Mouse (Mus musculus) T-helper 17 cell (primary cell): ENCODE data around the gene Slc36a3.

Source experiments
- in situ Hi-C, 2 experiments: fragments of 300-600 bp; cut with MboI, MseI; formaldehyde crosslinking; loops; 1 replicate in 1 of 2; 2 replicates in 1 of 2; pipeline ENCODE4 v1.15.1; 2025; ENCODE audit warnings: high pct_unique_total_duplicates in 2 of 2

The Slc36a3 gene

DNA sequence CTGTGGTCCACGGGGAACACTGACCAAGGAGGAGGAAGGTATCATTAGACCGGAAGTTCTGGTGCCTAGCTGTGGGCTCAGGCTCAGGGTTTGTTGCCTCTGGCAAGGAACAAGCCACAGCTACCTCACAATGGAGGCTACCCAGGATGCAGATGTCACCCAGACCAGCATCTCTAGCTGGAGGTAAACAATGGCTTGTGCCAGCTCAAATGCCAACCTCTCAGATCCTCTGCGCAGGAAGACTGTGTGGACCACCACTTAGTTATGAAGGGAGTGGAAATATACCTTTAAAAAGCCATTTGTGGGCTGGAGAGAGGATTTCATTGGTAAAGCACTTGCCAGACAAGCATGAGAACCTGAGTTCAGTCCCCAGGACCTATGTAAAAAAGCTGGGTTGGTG lies at the start of gene Slc36a3:
Gene Slc36a3 (minus strand): TSS at position 101 of the 400 bp plus-strand sequence.
- in situ Hi-C loops, result loop anchor here in 1 of 2 experiments (5.0 kb wide), 1 partner anchor 109 kb away; no protein-coding TSS in a partner anchor

DNA sequence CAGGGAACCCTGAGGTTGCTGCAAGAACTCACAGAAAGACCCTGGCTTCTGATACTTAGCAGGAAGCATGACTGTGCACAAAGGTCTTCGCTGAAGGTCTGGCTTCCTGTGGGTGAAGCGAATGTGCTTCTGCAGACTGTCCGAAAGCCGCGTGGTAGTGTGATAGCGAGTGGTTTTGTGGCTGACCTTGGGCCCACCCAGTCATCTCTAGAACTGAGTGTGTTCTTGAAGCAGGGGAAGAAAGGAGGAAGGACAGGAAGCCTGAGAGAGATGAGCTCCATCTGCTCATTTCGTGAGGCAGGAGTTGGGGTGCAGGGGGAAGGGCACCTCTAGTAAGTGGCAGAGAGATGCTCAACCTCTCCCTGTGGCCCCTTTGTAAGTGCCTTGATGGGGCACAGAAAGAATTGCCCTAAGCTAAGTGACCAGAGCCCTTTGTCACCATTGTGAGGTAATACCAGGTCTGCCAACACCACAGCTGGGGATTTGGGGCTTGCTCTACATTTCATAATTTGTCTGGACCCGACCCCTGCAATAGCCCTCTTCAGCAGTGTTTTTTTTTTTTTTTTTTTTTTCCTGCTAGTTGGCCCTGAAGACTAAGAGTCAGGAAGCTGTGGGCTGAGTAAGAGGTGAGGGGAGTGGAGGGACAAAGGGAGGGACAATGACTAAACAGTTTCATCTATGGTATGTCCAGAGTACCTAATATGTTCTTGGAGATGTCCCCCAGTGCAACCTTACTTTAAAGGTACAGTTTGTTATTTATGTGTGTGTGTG lies 46.4 kb upstream of the Slc36a3 start:
- in situ Hi-C loops, result loop anchor here (10.0 to 25.0 kb wide), 2 partner anchors 187 to 189 kb away; no protein-coding TSS in a partner anchor

DNA sequence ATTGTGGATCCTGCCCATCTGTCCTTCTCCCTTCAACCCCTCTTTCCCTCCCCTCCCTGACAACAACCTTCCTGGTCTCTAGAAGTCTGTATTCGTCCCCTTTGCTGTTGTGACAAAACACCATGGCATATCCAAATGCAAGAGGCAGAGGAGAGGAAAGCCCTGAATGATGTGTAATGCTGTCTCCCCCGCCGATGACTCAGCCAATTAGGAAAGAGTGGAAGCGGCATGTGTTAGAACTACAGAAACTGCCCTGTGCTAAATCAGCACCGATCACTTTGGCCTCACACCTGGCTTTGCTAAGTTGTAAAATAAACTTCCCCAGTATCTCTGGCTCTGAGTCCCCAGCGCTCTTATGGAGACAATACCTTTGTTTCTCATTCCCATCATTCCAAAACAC lies 45.6 kb upstream of the Slc36a3 start:
- in situ Hi-C loops, result loop anchor here (10.0 to 25.0 kb wide), 2 partner anchors 188 to 190 kb away; no protein-coding TSS in a partner anchor

DNA sequence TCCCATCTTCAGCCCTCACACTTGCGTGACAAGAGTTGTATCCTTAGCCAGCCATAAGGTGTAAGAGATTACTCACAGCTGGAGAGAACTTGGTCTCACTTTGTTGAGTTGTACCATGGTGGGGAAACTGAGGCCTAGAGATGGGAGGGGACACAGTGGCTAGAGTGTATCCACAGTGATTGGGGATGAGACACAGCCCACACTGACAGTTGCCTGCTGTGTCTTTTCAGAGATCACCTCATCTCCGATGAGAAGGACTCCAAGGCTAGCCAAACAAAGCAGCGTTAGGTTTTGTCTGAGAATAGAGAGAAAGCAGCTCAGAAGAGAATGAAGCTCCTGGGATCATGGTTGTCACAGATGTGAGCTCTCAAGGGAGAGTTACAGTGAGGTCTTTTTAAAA lies 38.7 kb upstream of the Slc36a3 start:
- in situ Hi-C loops, result loop anchor here (10.0 to 25.0 kb wide), 2 partner anchors 195 to 197 kb away; no protein-coding TSS in a partner anchor

DNA sequence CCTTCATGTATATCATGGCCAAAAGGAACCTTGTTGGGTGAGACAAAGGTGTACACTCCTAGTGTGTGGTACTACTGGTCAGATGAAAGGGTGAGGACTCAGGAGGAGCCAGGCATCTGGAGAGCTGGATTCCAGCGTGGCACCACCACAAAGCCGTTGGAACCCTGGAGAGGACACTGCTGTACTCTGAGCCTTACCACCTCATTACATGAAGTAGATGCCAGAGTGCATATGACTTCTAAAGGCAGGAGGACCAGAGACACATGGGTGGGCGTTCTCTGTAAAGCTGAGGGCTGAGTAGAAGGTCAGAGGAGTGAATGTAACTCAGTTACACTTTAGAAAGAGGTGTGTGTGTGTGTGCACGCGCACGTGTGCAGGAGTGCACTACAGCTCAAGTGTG lies 36.3 kb upstream of the Slc36a3 start:
- in situ Hi-C loops, result loop anchor here in 1 of 2 experiments (25.0 kb wide), 1 partner anchor 200 kb away; no protein-coding TSS in a partner anchor

DNA sequence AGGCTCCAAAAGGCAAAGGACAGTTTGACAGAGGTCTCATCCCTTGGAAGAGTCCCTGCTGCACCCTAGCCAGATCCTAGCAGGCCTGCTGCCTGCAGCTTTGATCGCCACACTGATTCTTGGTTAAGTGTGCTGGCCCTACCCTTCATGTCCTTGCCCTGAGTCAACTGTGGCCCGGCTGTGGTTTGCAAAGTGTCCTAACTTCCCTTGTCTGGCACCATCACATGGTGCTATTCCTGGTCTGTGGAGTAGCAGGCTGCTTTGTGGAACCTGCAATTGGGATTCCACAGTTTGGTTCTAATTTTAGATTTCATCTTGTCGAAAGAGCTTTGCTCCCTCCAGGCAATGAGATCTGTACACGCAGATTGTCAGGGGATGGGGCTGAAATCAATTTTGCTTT lies 35.8 kb upstream of the Slc36a3 start:
- in situ Hi-C loops, result loop anchor here in 1 of 2 experiments (25.0 kb wide), 1 partner anchor 200 kb away; no protein-coding TSS in a partner anchor

DNA sequence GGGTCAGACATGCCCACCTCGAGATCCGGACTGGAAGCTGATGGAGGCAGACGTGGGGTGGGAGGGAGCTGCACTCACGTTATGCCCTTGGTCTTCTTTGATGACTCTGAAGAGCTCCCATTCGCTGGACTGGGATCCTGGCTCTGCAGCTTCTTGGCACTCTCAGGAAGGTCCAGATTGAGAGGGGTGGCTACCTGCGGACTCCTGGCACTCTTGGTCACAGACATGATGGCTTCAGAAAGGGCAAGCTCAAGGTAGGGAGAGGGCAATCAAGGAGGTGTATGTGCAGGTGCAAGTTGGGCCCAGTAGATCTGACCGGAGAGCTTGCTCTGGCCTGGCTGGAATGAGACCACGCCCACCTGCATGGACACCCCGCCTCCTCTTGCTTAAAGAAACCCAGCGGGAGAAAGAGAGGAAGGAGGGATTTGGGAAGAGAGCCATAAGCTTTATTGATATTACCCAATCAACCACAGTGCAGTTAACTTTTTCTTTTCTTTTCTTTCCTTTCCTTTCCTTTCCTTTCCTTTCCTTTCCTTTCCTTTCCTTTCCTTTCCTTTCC lies 33.3 kb upstream of the Slc36a3 start, which contains the start of gene Slc36a2:
Gene Slc36a2 (minus strand): TSS at position 345 of the 559 bp plus-strand sequence.
- in situ Hi-C loops, result loop anchor here in 1 of 2 experiments (25.0 kb wide), 1 partner anchor 202 kb away; no protein-coding TSS in a partner anchor

DNA sequence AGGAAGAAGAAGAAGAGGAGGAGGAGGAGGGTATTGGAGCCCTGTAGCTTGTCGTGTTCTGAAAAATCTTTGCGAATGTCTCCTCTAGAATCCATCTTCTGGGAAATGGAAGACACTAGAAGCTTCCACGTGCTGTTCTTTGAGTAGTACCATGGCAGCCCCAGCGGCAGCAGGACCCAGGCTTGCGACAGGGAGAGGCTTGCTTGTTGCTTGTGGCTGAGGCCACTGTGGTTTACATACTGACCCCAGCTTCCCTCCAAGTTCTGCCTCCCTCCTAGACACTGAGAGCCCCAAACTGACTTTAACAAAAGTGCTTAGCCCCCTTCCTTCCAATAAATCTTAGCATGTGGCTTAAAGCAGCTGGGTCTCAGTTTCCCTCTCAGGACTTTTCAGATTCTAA lies 32.7 kb upstream of the Slc36a3 start:
- in situ Hi-C loops, result loop anchor here in 1 of 2 experiments (25.0 kb wide), 1 partner anchor 203 kb away; no protein-coding TSS in a partner anchor

DNA sequence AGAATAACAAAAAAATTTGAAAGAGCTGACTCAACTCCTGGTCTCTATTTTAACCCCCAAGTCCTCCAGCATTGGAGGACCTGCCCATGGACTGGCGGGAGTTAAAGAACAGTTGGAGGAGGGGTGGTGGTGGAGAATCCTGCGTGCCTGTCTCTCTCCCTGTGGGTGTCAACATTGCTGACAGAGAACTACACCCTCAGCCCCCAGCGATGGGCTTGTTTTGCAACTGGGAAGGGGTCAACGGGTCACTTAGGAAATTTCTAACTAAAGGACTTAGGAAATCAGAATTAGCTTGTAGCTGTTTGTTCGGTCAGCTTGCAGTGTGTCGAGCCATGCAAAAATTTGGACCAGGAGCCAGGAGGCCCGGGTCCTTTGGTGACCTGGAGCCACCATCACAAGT lies 31.6 kb upstream of the Slc36a3 start:
- in situ Hi-C loops, result loop anchor here in 1 of 2 experiments (25.0 kb wide), 1 partner anchor 204 kb away; no protein-coding TSS in a partner anchor

DNA sequence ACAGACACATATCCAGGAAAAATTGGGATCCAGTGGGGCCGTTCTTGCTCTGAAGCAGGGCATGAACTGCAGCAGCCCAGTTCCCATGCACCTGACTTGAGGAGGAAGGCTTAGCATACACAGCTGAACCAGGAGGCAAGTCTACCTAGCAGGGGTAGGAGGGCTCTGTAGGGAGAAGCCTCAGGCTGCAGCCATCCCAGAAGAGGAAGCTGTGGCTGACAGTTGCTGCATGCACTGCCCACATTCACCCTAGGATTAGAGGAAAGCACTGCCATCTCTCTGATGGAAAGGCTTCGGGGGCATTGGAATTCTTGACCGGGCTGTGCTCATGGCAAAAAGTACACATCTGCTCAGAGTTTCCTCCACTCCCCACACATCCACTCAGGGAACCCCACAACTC lies 28.3 kb upstream of the Slc36a3 start:
- in situ Hi-C loops, result loop anchor here in 1 of 2 experiments (25.0 kb wide), 1 partner anchor 207 kb away; no protein-coding TSS in a partner anchor

DNA sequence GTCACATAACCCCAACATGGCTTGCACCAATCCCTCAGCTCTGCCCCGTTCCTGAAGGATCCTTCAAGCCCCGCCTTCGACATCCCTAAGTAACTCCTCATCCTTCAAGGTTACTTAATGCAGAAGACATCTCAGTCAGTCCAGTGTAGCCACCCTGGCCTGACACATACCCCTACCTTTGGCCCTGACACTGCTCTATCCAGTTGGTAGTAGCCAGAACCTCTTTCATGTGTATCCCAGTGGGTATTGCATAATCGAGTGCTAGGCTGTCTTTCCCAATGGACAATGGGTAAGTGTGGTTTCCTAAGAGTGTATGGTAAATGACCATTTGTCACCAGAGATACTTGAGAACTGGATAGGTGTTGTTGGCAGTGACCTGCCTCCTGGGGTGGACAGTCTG lies 27.3 kb upstream of the Slc36a3 start:
- in situ Hi-C loops, result loop anchor here in 1 of 2 experiments (25.0 kb wide), 1 partner anchor 208 kb away; no protein-coding TSS in a partner anchor

DNA sequence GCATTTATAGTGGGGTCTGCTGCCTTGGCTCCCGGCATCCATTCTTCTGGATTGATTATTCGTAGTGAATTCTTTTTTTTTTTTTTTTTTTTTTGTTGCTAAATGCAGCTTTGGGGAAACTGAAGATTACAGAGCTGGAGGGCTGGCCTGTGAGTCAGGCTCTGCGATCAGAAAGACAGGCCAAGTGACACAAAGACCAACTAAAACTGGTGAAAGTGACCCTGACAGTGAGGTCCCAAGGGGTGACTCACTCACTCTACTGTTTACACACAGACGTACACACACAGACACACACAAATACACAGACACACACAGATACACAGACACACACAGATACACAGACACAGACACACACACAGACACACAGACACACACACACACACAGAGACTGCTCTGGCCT lies 19.0 kb upstream of the Slc36a3 start:
- in situ Hi-C loops, result no loop called here

DNA sequence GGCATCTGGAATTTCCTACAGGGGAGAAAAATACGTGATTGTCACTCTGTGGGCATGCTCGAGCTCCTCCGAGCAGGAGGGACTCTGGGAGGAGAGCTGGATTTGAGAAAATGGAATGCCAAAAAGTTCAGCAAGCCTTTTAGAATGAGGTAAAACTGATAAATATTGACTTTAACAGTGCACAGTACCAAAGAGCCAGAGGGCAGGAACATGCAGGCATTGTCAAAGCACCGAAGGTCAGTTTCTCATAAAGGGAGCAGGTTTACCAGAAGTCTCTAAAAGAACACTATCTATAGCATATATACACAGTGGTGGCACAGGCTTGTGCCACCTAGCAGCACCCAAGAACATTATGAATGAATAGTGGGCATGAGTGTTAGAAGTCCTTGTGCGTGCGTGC lies 17.4 kb upstream of the Slc36a3 start:
- in situ Hi-C loops, result no loop called here

DNA sequence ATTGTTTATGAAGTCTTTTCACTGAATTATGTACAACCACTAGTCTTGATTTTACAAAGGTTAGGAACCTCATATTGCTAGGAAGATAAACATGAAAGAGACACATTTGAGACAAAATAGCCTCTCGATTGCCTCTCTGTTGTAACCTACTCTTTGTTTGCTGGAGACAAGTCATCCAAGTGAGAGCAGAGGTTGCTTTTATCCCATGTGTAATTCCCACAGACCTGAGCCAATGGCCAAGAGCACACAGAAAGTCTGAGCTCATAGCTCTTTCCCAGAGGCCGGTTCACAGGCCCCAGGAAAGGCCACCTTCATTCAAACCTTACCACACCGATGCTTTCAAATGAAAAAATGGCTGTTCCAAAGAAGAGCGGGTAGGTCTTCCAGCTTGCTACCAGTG lies 17.0 kb upstream of the Slc36a3 start:
- in situ Hi-C loops, result no loop called here

DNA sequence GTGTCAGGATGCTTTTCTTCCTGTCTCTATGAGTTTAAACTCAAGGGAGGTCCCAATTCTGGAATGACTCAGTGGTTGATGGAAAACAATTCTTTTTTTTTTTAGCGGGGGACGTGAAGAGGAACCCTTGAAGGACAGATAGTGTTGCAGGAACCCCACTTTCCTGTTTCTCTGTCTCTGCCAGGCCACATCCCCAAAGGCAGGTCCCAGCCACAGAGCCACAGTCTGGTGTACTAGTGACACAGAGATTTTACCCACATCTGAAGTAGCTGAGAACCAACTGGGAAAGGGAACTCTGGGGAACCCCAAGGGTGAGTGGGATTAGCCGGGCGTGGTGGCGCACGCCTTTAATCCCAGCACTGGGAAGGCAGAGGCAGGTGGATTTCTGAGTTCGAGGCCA lies 14.2 kb upstream of the Slc36a3 start:
- in situ Hi-C loops, result no loop called here

DNA sequence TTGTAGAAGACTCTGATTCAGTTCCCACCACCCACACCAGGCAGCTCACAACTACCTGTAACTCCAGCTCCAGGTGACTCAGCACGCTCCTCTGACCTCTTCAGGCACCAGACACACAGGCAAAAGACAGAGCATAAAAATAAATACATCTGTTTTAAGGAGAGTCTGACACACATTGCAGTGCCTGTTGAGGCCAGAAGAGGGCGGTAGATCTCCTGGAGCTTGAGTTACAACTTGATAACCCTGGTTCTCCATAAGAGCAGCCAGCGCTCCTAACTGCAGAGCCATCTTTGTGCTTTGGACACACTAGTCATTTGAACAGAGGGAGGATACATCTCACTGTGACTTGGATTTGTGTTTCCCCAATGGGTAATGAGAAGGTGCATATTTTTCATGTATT lies 13.2 kb upstream of the Slc36a3 start:
- in situ Hi-C loops, result loop anchor here in 1 of 2 experiments (5.0 kb wide), 2 partner anchors 73 to 277 kb away; no protein-coding TSS in a partner anchor

DNA sequence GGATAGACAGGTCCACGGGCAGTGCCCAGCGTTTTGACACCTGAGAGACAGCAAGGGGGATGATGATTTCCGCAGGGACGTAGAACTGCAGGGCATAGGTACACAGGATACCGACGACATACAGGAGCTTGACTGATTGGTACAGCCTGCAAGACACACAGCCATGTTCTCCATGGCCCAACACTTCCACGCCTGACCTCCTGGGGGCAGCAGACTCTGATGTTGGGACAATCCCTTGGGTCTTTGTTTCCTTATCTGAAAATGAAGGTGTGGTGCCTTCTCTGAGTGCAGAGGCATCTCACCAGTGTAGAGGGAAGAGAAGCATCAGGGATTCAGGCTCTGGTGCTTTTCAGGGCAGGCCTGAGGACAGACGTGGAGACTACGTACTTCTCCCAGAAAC lies 11.2 kb upstream of the Slc36a3 start:
- in situ Hi-C loops, result loop anchor here in 1 of 2 experiments (5.0 kb wide), 2 partner anchors 75 to 275 kb away; no protein-coding TSS in a partner anchor

DNA sequence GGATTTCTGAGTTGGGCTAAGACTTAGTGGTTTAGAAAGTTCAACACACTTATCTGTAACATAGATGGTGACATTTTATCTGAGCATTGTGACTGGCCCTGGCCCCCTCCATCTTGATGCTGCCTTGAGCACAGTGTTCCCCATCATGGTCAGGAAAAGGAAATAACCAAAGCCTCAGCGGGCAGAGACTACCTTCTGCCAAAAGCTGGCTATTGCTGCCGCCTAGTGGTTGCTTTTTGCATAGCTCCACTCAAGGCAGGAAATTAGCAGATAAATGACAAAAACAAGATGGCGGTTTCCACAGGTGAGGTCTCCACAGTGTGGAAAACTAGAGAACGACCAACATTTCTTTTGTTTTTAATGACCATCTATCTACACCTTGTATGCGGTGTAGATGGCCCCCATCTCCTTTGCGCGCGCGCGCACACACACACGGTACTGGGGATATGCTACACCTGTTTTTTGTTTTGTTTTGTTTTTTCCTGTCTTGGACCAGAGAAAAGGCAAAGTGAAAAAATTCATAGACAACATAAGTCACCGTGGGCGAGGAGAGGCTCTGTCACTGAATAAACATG lies 7.4 kb upstream of the Slc36a3 start:
- in situ Hi-C loops, result loop anchor here (5.0 kb wide), 3 partner anchors 57 to 117 kb away; no protein-coding TSS in a partner anchor

DNA sequence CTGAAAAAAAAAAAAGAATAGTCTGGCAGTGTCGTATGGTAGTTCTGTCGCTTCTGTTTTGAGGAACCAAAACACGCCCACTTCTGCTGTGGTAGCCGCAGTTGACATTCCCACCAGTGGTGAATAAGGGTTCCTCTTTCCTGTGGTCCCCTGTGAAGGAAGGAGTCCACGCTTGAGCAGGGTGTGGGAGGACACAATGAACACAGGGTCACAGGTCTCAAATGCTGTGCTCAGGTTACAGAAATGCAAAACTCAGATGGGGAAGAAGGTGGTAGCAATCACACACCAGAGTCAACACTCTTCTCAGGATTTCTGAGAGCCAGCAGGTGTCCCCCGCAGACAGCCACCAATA lies 3.5 kb upstream of the Slc36a3 start:
- in situ Hi-C loops, result loop anchor here (5.0 kb wide), 3 partner anchors 53 to 113 kb away; no protein-coding TSS in a partner anchor

DNA sequence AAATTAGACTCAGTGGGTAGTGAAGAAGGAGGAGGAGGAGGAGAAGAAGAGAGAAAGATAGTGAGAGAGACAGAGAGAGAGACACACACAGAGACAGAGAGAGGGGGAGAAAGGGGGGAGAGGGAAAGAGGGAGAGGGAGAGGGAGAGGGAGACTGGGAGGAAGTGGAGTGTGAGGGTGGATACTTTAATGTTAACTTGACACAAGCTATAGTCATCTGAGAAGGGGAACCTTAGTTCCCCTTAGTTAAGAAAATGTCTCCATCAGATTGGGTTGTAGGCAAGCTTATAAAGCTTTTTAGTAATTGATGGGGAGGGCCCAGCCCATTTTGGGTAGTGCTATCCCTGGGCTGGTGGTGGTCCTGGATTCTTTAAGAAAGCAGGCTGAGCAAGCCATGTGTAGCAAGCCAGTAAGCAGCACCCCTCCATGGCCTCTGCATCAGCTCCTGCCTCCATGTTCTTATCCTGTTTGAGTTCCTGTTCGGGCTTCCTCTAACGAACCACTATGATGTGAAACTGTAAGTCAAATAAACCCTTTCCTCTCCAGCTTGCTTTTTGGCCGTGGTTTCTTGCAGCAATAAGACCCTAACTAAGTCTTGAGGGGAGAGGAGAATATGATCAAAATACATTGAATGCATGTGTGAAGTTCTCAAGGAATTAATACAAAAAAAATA lies 3.0 kb upstream of the Slc36a3 start:
- in situ Hi-C loops, result loop anchor here (5.0 kb wide), 3 partner anchors 52 to 112 kb away; no protein-coding TSS in a partner anchor

DNA sequence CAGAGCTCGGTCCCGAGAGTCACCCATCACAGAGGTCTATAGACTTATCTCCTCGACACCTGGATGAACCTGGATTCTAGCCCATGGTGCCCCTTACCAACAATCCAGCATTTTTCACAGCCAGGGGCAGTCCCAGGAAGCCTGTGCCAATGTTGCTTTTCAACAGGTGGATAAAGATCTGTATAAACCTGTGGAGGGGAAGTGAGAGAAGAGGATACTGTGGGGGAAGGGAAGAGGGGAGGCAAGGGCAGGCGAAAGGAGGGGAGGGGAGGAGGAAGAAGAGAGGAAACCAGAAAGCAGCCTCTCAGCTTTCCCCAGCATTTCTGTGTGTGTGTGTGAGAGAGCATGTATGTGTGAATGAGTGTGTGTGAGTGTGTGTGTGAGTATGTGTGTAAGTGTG lies 3.0 kb downstream of the Slc36a3 start:
- in situ Hi-C loops, result no loop called here
